15 mouse cellular contexts compared by ENCODE assay signal in genomic region chr10:53615850-53616616, GRCm38 (mm10). TPM values are rescaled to one million over a fixed set of nuclear protein-coding genes. Genes with fewer than 3 reads are reported as not detected.
DNase-seq lines count a peak whose midpoint lies in the region; ATAC-seq lines count a peak whose summit lies in the region.
"Had no signal": no experiment of that assay in that cellular context is flagged by ENCODE, and none has a peak within 500 bp of the region (broad histone marks: within the 10 kb centered on the region; RNA-seq: fewer than 3 reads in every experiment).

No protein-coding gene starts in this region.

- H3K4me1 ChIP-seq in hindbrain, embryonic 13.5 days (replicated peaks) = no peaks in the 10 kb centered on the region
- no peaks in the 10 kb centered on the region for H3K4me1 ChIP-seq in hindbrain, embryonic 12.5 days
- H3K4me1 ChIP-seq: hindbrain, embryonic 10.5 days had no signal

- H3K9me3 ChIP-seq in hindbrain, embryonic 13.5 days = no peaks in the 10 kb centered on the region
- H3K9me3 ChIP-seq in hindbrain, embryonic 12.5 days (replicated peaks) = no peaks in the 10 kb centered on the region
- H3K9me3 ChIP-seq: forebrain, embryonic 15.5 days; hindbrain, embryonic 10.5 days had no signal

- no peak overlapping the region for H3K4me2 ChIP-seq in hindbrain, embryonic 13.5 days
- H3K4me2 ChIP-seq in hindbrain, embryonic 12.5 days (replicated peaks) = no peak overlapping the region
- H3K4me2 ChIP-seq: forebrain, embryonic 15.5 days had no signal

- WGBS in hindbrain, embryonic 13.5 days = 86% methylated on average over 8 of the region's 8 CpGs
- WGBS in hindbrain, embryonic 12.5 days = 91% methylated on average over 8 of the region's 8 CpGs

- no peak overlapping the region for H3K9ac ChIP-seq in hindbrain, embryonic 13.5 days
- H3K9ac ChIP-seq in hindbrain, embryonic 12.5 days = no peak overlapping the region
- H3K9ac ChIP-seq: forebrain, embryonic 15.5 days; liver, embryonic 14.5 days had no signal

- 0 out of 2 replicates have a peak, but pooled peaks have one; percentile 22 for ATAC-seq in hindbrain, embryonic 13.5 days (ENCODE audit: low FRiP score)
- no peak for ATAC-seq in hindbrain, embryonic 12.5 days (ENCODE audit: low FRiP score)
- ATAC-seq in common myeloid progenitor, adult 5-6 weeks (replicated peaks; ENCODE audit: low read depth, poor library complexity, severe bottlenecking) = peak; percentile 89
- no peak for ATAC-seq in erythroblast, adult 5-6 weeks (replicated peaks; ENCODE audit: low FRiP score, poor library complexity, severe bottlenecking)
- ATAC-seq: forebrain, embryonic 15.5 days; intestine, embryonic 16.5 days had no signal

- H3K36me3 ChIP-seq in hindbrain, embryonic 13.5 days = peaks cover 27% of the 10 kb centered on the region
- peaks cover 37% of the 10 kb centered on the region for H3K36me3 ChIP-seq in hindbrain, embryonic 12.5 days

- H3K27ac ChIP-seq in hindbrain, embryonic 13.5 days = no peak overlapping the region
- no peak overlapping the region for H3K27ac ChIP-seq in hindbrain, embryonic 12.5 days
- H3K27ac ChIP-seq: forebrain, embryonic 15.5 days; gastrocnemius, adult 2 months; hindbrain, embryonic 10.5 days; liver, embryonic 14.5 days had no signal

- no peak overlapping the region for H3K4me3 ChIP-seq in hindbrain, embryonic 13.5 days
- no peak overlapping the region for H3K4me3 ChIP-seq in hindbrain, embryonic 12.5 days
- H3K4me3 ChIP-seq: forebrain, embryonic 15.5 days; gastrocnemius, adult 2 months; hindbrain, embryonic 10.5 days; myocyte had no signal

- H3K27me3 ChIP-seq in hindbrain, embryonic 13.5 days = no peaks in the 10 kb centered on the region
- no peaks in the 10 kb centered on the region for H3K27me3 ChIP-seq in hindbrain, embryonic 12.5 days
- H3K27me3 ChIP-seq: forebrain, embryonic 15.5 days had no signal

- peak; percentile 27 for DNase-seq in lung, postnatal 36 days
- DNase-seq in lung, postnatal 25 days (ENCODE audit: low spot score) = no peak
- DNase-seq in layer of hippocampus, postnatal 10 days (ENCODE audit: low spot score in 2 of 2) = no peak
- DNase-seq: cerebellum, adult 18-20 months; gastrocnemius, adult 2 months; right cerebral cortex, postnatal 14 days had no signal

RNA-seq across cellular contexts. Expression of gene Mcm9, which starts 14.2 kb away (rescaled TPM):
- 7.3 and 7.6 TPM in 2 replicates for polyA plus RNA-seq in hindbrain, embryonic 13.5 days (2015; fragmentation: Nextera tagmentation; extraction: Ambion mirVana)
- 12.4 and 14.7 TPM in 2 replicates for polyA plus RNA-seq in hindbrain, embryonic 12.5 days (2016; fragmentation: Nextera tagmentation; extraction: Ambion mirVana)
- total RNA-seq in common myeloid progenitor, adult 5-6 weeks (2017) = 24.2 and 30.6 TPM in 2 replicates
- total RNA-seq in erythroblast, adult 5-6 weeks (2015; ENCODE audit: low replicate concordance) = 8.8 and 15.4 TPM in 2 replicates
- 14.9 and 49.1 TPM in 2 replicates for total RNA-seq in erythroblast, adult 5-6 weeks (2017; ENCODE audit: low replicate concordance)
- total RNA-seq in layer of hippocampus, postnatal 10 days (2021) = 1 to 10 TPM; 6.1 to 8.0 TPM

RNA-seq across cellular contexts. Expression of gene Asf1a, which starts 19.5 kb away (rescaled TPM):
- polyA plus RNA-seq in hindbrain, embryonic 13.5 days (2015; fragmentation: Nextera tagmentation; extraction: Ambion mirVana) = 92.5 and 95.1 TPM in 2 replicates
- 131 and 134 TPM in 2 replicates for polyA plus RNA-seq in hindbrain, embryonic 12.5 days (2016; fragmentation: Nextera tagmentation; extraction: Ambion mirVana)
- 97.1 and 98.4 TPM in 2 replicates for total RNA-seq in common myeloid progenitor, adult 5-6 weeks (2017)
- total RNA-seq in erythroblast, adult 5-6 weeks (2015; ENCODE audit: low replicate concordance) = 31.1 and 50.2 TPM in 2 replicates
- total RNA-seq in erythroblast, adult 5-6 weeks (2017; ENCODE audit: low replicate concordance) = 21.5 and 33.2 TPM in 2 replicates
- total RNA-seq in layer of hippocampus, postnatal 10 days (2021) = 10 to 100 TPM; 26.5 to 27.5 TPM

Comparison
In these comparisons a context has a peak if more than half of its experiments do, and no peak if none do; other contexts are left out.
1. ATAC-seq: peak in hindbrain, embryonic 13.5 days (single experiment) and common myeloid progenitor, adult 5-6 weeks (single experiment); none in hindbrain, embryonic 12.5 days (single experiment) and erythroblast, adult 5-6 weeks (single experiment).